Mouse (Mus musculus) CH12.LX (cell line): ENCODE measurements around the gene Rsph6a. TPM values are rescaled to one million over a fixed set of nuclear protein-coding genes. Genes with fewer than 3 reads are reported as not detected.

Source experiments
- DNase-seq: peaks from one replicate; pipeline ENCODE4 v3.0.0-alpha.2; 2013; ENCODE audit errors: extremely low read depth
- H3K27ac ChIP-seq: 2 replicates; pipeline ENCODE4 v1.5.1; 2012; ENCODE audit warnings: low read depth, mild to moderate bottlenecking, control low read depth, moderate library complexity; ENCODE audit not compliant: insufficient read depth
- H3K27me3 ChIP-seq: replicated peaks from 2 replicates; pipeline ENCODE3; 2012; ENCODE audit warnings: inconsistent platforms
- H3K36me3 ChIP-seq, 2 experiments: replicated peaks in 1 of 2; 2 replicates each; pipeline versions ENCODE3 to v1.6.1; 2012; ENCODE audit warnings: inconsistent platforms in 1 of 2, low read length in 1 of 2, mild to moderate bottlenecking in 1 of 2, mixed read lengths in 1 of 2, moderate library complexity in 1 of 2; ENCODE audit not compliant: control insufficient read depth in 1 of 2, insufficient read depth in 1 of 2
- H3K4me1 ChIP-seq, 2 experiments: 2 replicates each; pipeline ENCODE4 v1.6.1; 2012; ENCODE audit warnings: inconsistent platforms in 1 of 2, moderate library complexity in 1 of 2; ENCODE audit not compliant: insufficient read depth in 2 of 2, control insufficient read depth in 1 of 2
- H3K4me2 ChIP-seq: 2 replicates; pipeline ENCODE4 v1.6.1; 2012; ENCODE audit warnings: low read depth, mild to moderate bottlenecking, control low read depth; ENCODE audit not compliant: poor library complexity, insufficient read depth, severe bottlenecking
- H3K4me3 ChIP-seq, 3 experiments: fragments of 150-350 bp in 1 of 3; sonication (generic) in 1 of 3; replicated peaks in 1 of 3; 2 replicates each; pipeline versions ENCODE3 to v1.5.1; 2011 to 2012; ENCODE audit warnings: low read depth in 2 of 3, low read length in 2 of 3, mild to moderate bottlenecking in 2 of 3, moderate library complexity in 2 of 3, control low read depth in 1 of 3, improper control_type of control experiment in 1 of 3, inconsistent platforms in 1 of 3, mixed read lengths in 1 of 3; ENCODE audit not compliant: poor library complexity in 1 of 3
- H3K79me2 ChIP-seq: replicated peaks from 2 replicates; pipeline ENCODE4 v1.6.1; 2012; ENCODE audit warnings: mild to moderate bottlenecking, moderate library complexity; ENCODE audit not compliant: control insufficient read depth, poor library complexity, insufficient read depth, severe bottlenecking; ENCODE audit errors: extremely low read depth
- H3K9ac ChIP-seq: 2 replicates; pipeline ENCODE4 v1.6.1; 2012; ENCODE audit warnings: low read depth, mild to moderate bottlenecking, control low read depth, moderate library complexity; ENCODE audit not compliant: insufficient read depth
- H3K9me3 ChIP-seq: replicated peaks from 2 replicates; pipeline ENCODE3; 2012; ENCODE audit warnings: low read length, inconsistent platforms, mixed read lengths
- CHD1 ChIP-seq: IDR thresholded peaks from 2 replicates; pipeline ENCODE4 v1.6.1; 2012; ENCODE audit warnings: low read depth, low read length, improper control_type of control experiment, inconsistent platforms
- CHD2 ChIP-seq: IDR thresholded peaks from 2 replicates; pipeline ENCODE4 v1.6.1; 2011; ENCODE audit warnings: low read length, improper control_type of control experiment
- E2F4 ChIP-seq: IDR thresholded peaks from 2 replicates; pipeline ENCODE4 v1.6.1; 2011; ENCODE audit warnings: low read depth, low read length, improper control_type of control experiment; ENCODE audit not compliant: insufficient replicate concordance
- EP300 ChIP-seq: IDR thresholded peaks from 2 replicates; pipeline ENCODE4 v1.6.1; 2011; ENCODE audit warnings: low read length, improper control_type of control experiment
- ETS1 ChIP-seq: conservative IDR thresholded peaks from 2 replicates; pipeline ENCODE4 v1.6.1; 2012; ENCODE audit warnings: low read depth, mild to moderate bottlenecking, inconsistent platforms, low read length, improper control_type of control experiment, moderate library complexity
- GABPA ChIP-seq: IDR thresholded peaks from 2 replicates; pipeline ENCODE4 v1.6.1; 2012; ENCODE audit warnings: low read depth, low read length, improper control_type of control experiment, inconsistent platforms; ENCODE audit not compliant: insufficient replicate concordance
- HCFC1 ChIP-seq: IDR thresholded peaks from 2 replicates; pipeline ENCODE4 v1.6.1; 2012; ENCODE audit warnings: low read depth, mild to moderate bottlenecking, inconsistent platforms, low read length, improper control_type of control experiment
- JUN ChIP-seq: IDR thresholded peaks from 2 replicates; pipeline ENCODE4 v1.6.1; 2011; ENCODE audit warnings: low read depth, mild to moderate bottlenecking, low read length, improper control_type of control experiment, moderate library complexity; ENCODE audit not compliant: insufficient read depth
- MAX ChIP-seq: IDR thresholded peaks from 2 replicates; pipeline ENCODE4 v1.6.1; 2011; ENCODE audit warnings: low read length, improper control_type of control experiment
- MXI1 ChIP-seq: IDR thresholded peaks from 2 replicates; pipeline ENCODE4 v1.6.1; 2011; ENCODE audit warnings: mild to moderate bottlenecking, low read depth, low read length, improper control_type of control experiment
- NELFE ChIP-seq: IDR thresholded peaks from 2 replicates; pipeline ENCODE4 v1.6.1; 2011; ENCODE audit warnings: low read depth, low read length, improper control_type of control experiment
- NRF1 ChIP-seq: IDR thresholded peaks from 2 replicates; pipeline ENCODE4 v1.6.1; 2014; ENCODE audit warnings: low read depth, mild to moderate bottlenecking, inconsistent platforms, low read length, improper control_type of control experiment, moderate library complexity
- PAX5 ChIP-seq: IDR thresholded peaks from 2 replicates; pipeline ENCODE4 v1.6.1; 2012; ENCODE audit warnings: low read length, inconsistent platforms, mixed read lengths
- RAD21 ChIP-seq: IDR thresholded peaks from 2 replicates; pipeline ENCODE4 v1.6.1; 2011; ENCODE audit warnings: low read depth, mild to moderate bottlenecking, low read length, improper control_type of control experiment, moderate library complexity
- RCOR1 ChIP-seq: conservative IDR thresholded peaks from 2 replicates; pipeline ENCODE4 v1.6.1; 2012; ENCODE audit warnings: low read depth, mild to moderate bottlenecking, inconsistent platforms, low read length, improper control_type of control experiment
- SIN3A ChIP-seq: IDR thresholded peaks from 2 replicates; pipeline ENCODE4 v1.6.1; 2012; ENCODE audit warnings: low read length, improper control_type of control experiment, inconsistent platforms
- SMC3 ChIP-seq: IDR thresholded peaks from 2 replicates; pipeline ENCODE4 v1.6.1; 2011; ENCODE audit warnings: low read depth, low read length, improper control_type of control experiment
- TCF12 ChIP-seq: IDR thresholded peaks from 2 replicates; pipeline ENCODE4 v1.6.1; 2014; ENCODE audit warnings: low read depth, mild to moderate bottlenecking, inconsistent platforms, low read length, improper control_type of control experiment
- USF1 ChIP-seq: IDR thresholded peaks from 2 replicates; pipeline ENCODE4 v1.6.1; 2014; ENCODE audit warnings: low read depth, mild to moderate bottlenecking, inconsistent platforms, low read length, improper control_type of control experiment
- ZC3H11A ChIP-seq: IDR thresholded peaks from 2 replicates; pipeline ENCODE4 v1.6.1; 2012; ENCODE audit warnings: low read depth, mild to moderate bottlenecking, inconsistent platforms, low read length, improper control_type of control experiment
- ZMIZ1 ChIP-seq: IDR thresholded peaks from 2 replicates; pipeline ENCODE4 v1.6.1; 2012; ENCODE audit warnings: low read depth, mild to moderate bottlenecking, inconsistent platforms, low read length, improper control_type of control experiment
- ZNF384 ChIP-seq: IDR thresholded peaks from 2 replicates; pipeline ENCODE4 v1.6.1; 2012; ENCODE audit warnings: low read depth, low read length, improper control_type of control experiment, inconsistent platforms
- dilution Hi-C: fragments of 300-500 bp; cut with MboI; formaldehyde crosslinking; loops from 2 replicates; pipeline ENCODE4 v1.14.3; 2020; ENCODE audit warnings: low sequenced_read_pairs; ENCODE audit not compliant: extremely low pct_unique_long_range_greater_than_20kb, extremely low pct_ligation_motif_present
- in situ Hi-C: fragments of 300-500 bp; cut with MboI; formaldehyde crosslinking; loops from 3 replicates; pipeline ENCODE4 v1.14.3; 2019; ENCODE audit warnings: low sequenced_read_pairs, low pct_ligation_motif_present, low pct_unique_long_range_greater_than_20kb, mixed read lengths
- polyA plus RNA-seq: library from polyadenylated mRNA; unstranded; fragments of >175 nt; gene quantifications from 2 replicates; pipeline ENCODE4 v1.2.1, GENCODE M21; 2012; ENCODE audit warnings: low read depth; ENCODE audit not compliant: insufficient read length
- total RNA-seq, 2 experiments: library from RNA; depleted of rRNA; stranded (reverse); fragments of 300-350 nt in 1 of 2; fragments of >200 nt in 1 of 2; gene quantifications; 2 replicates each; pipeline ENCODE4 v1.2.3; 2012 to 2014

The Rsph6a gene
- total and polyA plus RNA-seq, 3 experiments = 0.25 TPM; not detected in 2

DNA sequence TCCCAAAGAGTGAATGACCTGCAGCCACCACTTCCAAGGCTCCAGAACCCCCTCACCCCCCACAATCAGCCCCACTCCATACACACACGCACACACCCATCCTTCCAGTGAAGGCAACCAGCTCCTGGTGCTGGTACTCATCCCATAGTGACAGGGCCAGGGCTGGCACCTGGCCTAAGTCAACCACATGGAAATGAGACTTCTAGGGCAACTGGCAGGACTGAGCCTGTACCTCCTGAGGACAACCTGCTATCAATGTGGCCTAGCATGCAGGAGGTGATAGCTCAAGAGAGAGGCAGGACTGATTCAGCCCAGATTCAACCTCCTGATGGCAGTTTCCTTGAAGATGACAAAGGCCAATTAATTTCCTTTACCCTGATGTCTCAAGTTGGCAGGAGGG, 45.8 kb downstream of the Rsph6a start:
- Histone ChIP-seq H3K27me3 (peaks cover 97% of the 10 kb centered on the region), H3K36me3 (no peaks in the 10 kb centered on the region), H3K9me3 (no peaks in the 10 kb centered on the region), H3K27ac (no peak overlapping the region), H3K79me2 (no peaks in the 10 kb centered on the region), H3K4me3 (no peak overlapping the region), H3K4me1 (peaks cover 5 to 21% of the 10 kb centered on the region in 2 experiments), H3K9ac (no peak overlapping the region), H3K4me2 (no peak overlapping the region)
- no peak for DNase-seq
- TF ChIP-seq MAX = no peak
- no peak for TF ChIP-seq MXI1
- TF ChIP-seq ETS1 = no peak
- no peak for TF ChIP-seq RAD21
- TF ChIP-seq JUN = no peak
- no peak for TF ChIP-seq NRF1
- TF ChIP-seq E2F4 = no peak
- no peak for TF ChIP-seq ZMIZ1
- no peak for TF ChIP-seq NELFE
- dilution Hi-C loops = no loop called here
- in situ Hi-C loops = no loop called here

DNA sequence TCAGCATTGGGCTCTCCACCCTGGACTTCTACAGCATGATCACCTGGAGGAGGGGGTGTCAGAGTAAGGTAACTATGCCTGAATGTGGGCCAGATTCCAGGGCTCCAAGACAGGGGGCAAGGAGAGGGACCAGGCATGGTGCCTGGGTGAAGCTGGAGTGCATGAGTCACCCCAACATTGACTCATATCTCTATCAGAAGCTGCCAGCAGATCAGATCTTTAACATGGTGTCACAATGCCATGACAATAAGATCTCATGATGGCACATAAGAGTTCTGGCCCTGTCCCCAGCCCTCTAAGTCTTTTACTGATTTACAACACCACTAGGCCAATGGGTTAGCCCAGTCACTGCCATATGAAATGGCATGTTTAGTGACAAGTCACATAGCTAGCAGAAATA, 49.3 kb downstream of the Rsph6a start:
- Histone ChIP-seq H3K36me3 (no peaks in the 10 kb centered on the region), H3K9me3 (no peaks in the 10 kb centered on the region), H3K4me1 (peaks cover 4 to 10% of the 10 kb centered on the region in 2 experiments), H3K79me2 (no peaks in the 10 kb centered on the region), H3K9ac (no peak overlapping the region), H3K4me3 (no peak overlapping the region), H3K4me2 (no peak overlapping the region), H3K27me3 (peaks cover 92% of the 10 kb centered on the region), H3K27ac (no peak overlapping the region)
- no peak for TF ChIP-seq ETS1
- TF ChIP-seq NRF1 = no peak
- TF ChIP-seq SMC3 = no peak
- no peak for TF ChIP-seq SIN3A
- no peak for TF ChIP-seq ZMIZ1
- no peak for TF ChIP-seq GABPA
- TF ChIP-seq ZC3H11A = no peak
- no peak for TF ChIP-seq PAX5
- no peak for TF ChIP-seq ZNF384
- TF ChIP-seq TCF12 = no peak
- TF ChIP-seq CHD1 = no peak
- TF ChIP-seq USF1 = no peak
- TF ChIP-seq EP300 = no peak
- no peak for TF ChIP-seq E2F4
- no peak for TF ChIP-seq CHD2
- TF ChIP-seq RCOR1 = no peak
- no peak for TF ChIP-seq HCFC1
- dilution Hi-C loops (no loop called here), in situ Hi-C loops (no loop called here)
- DNase-seq = no peak
